Mouse (Mus musculus): ENCODE data around the gene Znhit6.

DNA sequence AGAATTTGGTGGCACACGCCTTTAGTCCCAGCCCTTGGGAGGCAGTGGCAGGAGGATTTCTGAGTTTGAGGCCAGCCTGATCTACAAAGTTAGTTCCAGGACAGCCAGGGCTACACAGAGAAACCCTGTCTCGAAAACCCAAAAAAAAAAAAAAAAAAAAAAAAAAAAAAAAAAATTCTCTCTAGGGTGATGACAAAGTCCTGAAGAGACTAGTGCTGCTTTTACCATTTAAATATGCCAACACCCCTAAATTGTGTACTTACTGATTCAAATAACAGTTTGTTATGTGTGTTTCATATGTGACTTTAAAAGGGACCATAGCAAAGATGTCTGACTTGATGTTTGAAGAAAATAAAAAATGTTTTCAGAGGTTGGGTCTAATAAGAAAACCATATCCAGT, 21.6 kb upstream of the Znhit6 start:
- TF ChIP-seq POLR2A (IDR thresholded peaks at IDR 0.05; ENCODE audit: extremely low read depth, insufficient read depth, low read length) (no peak), CTCF (IDR thresholded peaks at IDR 0.05; ENCODE audit: low read depth, low read length) (no peak)
